Mouse (Mus musculus): Measurements from ENCODE around the gene Ap1b1.
A peak's percentile ranks its signal among the peaks of the same experiment; 100 is the strongest.

Ap1b1 gene

GRCm38 (mm10) chr11:4986695-4987486, at the start of gene Ap1b1:
TSS of gene Ap1b1 (plus strand) at chr11:4986824.
- peak; percentile 78 for DNase-seq (ENCODE audit: low read depth, low spot score)

DNA sequence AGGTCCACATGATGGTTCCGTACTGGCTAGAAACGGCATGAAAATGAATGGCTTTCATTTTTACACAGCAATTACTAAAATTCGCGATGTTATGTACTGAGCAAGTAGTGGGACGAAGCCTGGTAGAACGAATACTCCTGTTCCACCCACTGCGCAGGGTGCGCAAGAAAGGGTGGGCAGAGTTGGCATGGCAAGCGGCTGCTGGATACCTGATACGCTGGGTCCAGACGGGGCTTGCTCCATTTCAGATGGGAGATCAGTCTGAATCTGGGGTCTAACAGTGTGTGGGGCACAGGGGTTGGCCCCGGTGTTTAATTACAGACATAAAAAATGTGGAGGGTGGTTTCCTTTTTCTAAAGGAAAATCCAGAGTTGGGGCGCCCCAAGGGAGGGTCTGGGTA, 40.1 kb upstream of the Ap1b1 start:
- DNase-seq (ENCODE audit: low read depth, low spot score), result no peak

DNA sequence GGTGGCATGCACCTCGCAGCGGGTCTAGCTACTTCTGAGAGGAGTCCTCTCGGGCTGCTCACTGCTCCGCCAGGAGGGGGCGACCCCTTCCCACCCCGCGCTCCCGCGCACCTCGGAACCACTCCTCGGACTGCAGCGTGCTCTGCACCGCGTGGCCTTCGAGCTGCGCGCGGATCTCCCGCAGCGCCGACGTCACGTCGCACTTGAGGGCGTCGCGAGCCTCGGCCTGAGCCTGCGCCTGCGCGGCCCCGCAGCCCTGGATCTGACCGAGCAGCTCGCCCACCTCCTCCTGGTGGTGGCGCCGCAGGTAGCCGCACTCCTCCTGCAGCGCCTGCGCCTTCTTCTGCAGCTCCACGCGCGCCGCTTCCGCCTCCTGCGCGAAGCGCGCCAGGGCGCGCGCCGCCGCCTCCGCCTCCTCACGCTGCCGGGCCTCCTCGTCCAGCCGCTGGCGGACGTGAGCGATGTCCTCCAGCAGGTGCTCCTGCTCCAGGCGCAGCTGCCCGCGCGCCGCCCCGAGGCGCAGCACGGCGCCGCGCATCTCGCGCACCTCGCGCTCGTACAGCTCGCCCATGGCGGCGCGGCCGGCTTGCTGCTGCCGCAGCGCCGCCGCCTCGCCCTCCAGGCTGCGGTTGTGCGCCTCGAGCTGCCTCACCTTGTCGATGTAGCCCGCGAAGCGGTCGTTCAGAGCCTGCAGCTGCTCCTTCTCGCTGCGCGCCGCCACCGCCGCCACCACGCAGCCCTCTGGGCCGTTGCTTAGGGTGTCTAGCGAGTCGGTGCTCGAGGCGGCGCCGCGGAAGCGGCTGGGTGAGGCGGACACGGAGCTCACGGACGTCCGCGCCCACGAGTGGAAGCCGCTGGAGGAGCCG, 39.4 kb upstream of the Ap1b1 start:
- peak; percentile 10 for DNase-seq (ENCODE audit: low read depth, low spot score)

GRCm38 (mm10) chr11:4947813-4948174, 38.8 kb upstream of the Ap1b1 start, which contains the start of gene Nefh:
TSS of gene Nefh (minus strand) at chr11:4948064.
- DNase-seq (ENCODE audit: low read depth, low spot score), result no peak

- DNase-seq (ENCODE audit: low read depth, low spot score), result no peak
Measured at GRCm38 (mm10) chr11:4948792-4949191, 37.8 kb upstream of the Ap1b1 start.

DNA sequence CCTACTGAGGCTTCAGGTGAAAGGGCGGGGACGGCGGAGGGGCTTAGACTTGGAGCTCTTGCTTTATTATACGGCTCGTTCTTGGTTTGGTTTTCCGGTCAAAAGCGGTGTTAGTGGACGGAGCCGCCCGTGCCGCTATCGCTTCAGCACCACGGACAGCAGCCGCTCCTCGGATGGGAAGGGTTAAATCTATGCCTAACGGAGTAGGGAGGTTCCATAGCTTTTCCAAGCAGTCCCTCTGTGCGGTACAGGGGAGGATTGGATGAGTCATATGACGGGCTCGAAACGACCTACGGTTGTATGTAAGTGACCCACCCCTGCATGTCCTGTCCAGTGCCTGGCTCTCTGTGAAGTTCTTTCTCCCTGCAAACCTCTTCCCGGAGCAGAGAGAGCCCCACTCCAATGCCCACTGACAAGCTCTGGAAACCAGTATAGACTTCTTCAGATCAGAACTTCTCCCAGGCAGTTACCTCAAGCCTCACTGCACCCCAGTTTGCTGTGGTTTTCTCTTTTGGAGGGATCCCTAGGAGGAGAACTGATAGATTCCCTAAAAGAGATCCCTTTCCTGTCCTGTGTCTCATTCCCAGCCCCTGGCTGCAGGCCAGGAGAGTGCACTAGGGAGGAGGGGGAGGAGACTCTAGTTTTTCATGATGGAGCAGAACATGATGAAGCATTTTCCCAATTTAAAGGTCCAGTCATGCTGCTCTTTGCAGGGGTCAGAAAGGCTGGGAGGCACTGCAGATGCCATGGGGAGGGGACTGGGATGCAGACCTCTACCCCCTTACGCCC, 37.2 kb upstream of the Ap1b1 start:
- DNase-seq (ENCODE audit: low read depth, low spot score), result no peak

DNA sequence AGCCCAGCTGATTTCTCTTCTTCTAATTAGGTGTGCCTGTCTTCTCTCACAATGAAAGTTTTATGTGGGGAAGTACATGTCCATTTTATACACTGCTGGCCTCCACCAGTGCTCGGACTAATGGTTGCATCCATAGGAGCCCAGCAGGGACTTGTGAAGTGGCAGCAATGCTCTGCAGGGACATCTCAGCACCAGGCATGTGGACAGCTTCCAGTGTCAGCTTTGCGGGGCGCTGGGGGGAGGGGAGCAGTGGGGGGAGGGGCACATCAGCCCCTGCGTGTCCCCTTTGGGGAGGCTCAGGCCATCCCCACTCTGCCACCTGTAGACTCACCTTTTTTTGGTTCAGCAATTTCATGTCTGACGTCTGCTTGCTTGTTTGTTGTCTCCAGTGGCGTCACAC, 33.2 kb upstream of the Ap1b1 start:
- DNase-seq (ENCODE audit: low read depth, low spot score), result no peak

- DNase-seq (ENCODE audit: low read depth, low spot score), result no peak
Measured at GRCm38 (mm10) chr11:4953918-4954317, 32.7 kb upstream of the Ap1b1 start.

DNA sequence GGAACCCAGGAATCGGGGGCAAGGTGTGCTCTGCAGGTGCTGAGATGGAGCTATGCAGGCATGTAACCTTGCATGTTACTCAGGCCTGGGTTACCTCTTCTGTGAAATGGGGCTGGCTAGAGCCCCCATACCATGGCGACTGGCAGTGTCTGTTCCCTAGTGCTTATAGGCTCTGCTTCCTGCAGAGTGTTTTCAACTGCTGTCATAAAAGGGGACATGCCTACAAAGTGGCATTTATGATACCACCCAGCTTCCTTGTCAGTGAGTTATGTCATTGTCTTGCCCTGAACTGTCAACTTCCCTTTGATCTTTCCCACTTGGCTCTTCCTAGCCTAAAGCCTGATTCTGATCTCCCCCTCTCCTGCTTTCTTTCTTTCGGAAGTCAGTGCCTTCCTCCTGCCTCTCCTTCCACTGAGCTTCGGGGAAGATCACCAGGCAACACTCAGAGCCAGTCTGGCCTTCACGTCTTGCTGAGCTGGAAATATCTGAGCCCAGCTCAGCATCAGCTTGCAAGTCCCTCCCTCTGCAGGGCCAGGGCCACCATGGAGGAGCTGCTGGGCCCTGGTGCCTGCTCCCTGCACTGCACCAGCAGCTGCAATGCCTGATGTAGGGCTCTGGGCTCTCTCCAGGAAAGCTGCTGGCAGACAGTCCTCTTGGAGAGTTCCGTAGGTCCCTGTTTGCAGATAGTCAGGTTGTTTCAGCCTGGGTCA, 23.4 kb upstream of the Ap1b1 start:
- DNase-seq (ENCODE audit: low read depth, low spot score), result no peak

GRCm38 (mm10) chr11:4966325-4966724, 20.3 kb upstream of the Ap1b1 start:
- DNase-seq (ENCODE audit: low read depth, low spot score), result no peak

GRCm38 (mm10) chr11:4966888-4967287, 19.7 kb upstream of the Ap1b1 start:
- DNase-seq (ENCODE audit: low read depth, low spot score), result no peak

DNA sequence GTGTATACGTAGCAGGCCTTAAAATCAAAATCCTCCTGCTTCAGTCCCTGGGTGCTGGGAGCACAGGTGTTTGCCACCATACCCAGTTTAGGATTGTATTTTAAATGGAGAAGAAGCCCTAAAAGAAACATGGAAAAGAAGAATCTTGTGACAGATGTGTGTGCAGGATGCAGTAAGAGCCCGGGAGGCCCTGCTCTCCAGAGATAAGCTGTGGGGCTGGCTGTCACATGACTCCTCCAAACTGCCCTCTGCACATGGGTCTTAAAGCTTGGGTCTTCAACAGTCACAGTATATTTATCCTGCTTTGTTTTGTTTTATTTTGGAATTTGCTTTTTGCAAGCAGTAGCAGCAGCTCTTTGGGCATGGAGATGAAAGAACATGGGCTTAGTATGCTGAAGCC, 19.1 kb upstream of the Ap1b1 start:
- DNase-seq (ENCODE audit: low read depth, low spot score), result no peak

DNA sequence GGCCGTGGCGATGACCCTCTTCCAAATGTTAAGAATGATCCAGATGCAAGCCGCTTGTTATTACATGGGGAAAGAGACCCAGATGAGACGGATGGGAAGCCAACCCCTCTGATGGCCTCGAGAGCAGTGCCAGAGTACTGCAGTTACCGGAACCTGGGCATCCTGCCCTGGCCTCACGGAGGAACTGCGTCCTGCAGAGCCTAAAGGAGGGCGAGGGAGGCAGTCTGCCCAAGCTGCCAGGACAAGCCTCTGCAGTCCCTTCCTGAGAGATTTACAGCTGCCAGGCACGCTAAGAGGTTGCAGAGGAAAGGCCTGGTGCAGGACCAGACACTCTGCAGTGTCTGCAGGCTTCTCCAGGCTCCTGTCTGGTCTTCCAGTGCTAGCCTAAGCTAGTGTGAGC, 18.2 kb upstream of the Ap1b1 start:
- DNase-seq (ENCODE audit: low read depth, low spot score), result no peak

DNA sequence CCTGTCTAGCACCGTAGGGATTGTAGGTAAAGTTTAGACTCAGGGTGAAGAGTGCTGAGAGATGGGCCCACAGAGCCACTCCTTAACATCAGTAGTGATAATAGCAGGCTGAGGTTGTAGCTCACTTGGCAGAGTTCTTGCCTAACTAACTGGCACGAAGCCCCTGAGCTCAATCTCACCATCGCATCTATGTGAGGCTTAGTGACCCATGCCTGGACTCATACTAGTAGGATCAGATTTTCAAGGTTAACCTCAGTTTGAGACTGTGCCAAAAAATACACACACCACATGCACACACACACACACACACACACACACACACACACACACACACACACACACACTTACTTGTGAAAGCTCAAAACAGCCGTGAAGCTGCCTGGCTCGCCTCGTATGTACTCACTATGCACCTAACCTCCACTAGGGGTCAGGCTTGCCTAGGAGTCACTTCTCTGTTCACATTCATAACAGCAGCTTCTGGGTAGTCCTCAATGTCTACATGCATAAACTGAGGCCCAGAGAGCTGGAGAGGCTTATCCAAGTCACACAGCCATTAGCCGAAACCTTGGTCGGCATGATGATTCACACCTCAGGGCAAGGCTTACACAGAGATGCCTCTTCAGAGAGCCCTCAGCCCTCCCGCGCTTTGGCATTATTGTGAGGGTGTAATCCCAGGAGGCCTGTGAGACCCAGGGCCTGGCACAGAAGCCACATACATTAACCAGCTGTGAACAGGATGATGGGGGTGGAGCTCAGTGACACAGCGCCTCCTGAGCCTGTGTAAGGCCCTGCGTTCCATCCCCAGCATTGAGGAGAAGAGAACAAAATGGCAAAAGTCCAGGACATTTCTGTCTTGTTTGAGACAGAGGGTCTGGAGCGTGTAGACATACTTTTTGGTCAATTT, 13.4 kb upstream of the Ap1b1 start:
- peak; percentile 52 for DNase-seq (ENCODE audit: low read depth, low spot score)

GRCm38 (mm10) chr11:4973871-4974256, 12.8 kb upstream of the Ap1b1 start:
- no peak for DNase-seq (ENCODE audit: low read depth, low spot score)

DNA sequence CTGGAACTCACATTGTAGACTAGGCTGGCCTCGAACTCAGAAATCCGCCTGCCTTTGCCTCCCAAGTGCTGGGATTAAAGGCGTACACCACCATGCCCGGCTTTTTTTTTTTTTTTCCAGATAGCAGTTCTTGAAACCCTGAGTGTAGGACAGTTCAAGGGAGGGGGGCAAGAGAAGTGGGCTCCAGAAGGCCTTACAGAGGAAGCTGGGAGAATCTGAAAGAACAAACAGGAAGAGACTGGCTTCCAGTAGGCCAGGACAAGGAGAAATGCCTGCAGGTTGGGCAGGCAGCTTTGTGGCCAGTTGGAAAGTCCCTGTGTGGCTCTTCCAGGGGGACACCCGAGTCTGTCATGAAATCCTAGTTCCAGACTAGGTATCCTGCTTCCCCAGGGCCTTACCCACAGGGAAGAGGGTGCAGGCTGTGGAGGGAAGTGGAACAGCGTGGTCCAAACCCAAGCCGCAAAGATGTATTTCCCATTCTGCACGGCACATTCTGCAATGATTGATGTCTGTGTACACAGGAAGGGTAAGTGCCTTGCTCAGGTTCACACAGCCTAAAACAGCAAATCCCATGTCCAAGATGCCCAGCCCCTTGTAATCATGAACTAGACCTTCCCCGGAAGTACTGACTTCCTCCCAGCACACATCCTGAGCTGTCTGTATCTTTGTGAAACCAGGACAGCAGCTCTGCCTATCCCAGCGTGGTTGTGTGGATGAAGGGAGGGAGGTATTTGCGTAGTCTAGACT, 12.1 kb upstream of the Ap1b1 start:
- no peak for DNase-seq (ENCODE audit: low read depth, low spot score)

DNA sequence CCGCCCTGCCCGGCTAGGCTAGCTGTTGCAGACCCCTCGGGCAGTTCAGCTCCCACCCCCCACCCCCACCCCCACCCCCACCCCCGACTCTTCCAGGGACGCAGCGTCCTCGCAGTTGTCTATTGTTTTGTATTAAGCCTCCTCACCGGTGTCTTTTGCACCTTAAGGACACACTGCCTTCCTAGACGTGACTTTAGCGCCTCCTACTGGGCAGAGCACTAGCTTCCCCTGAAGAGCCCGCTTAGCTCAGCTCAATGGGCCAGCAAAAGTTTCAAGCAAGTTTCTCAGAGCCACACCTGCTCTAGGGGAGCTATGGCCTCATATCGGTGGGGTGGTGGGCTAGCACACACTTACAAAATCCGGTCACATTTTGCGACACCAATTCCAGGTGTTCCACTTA, 11.0 kb upstream of the Ap1b1 start:
- peak; percentile 59 for DNase-seq (ENCODE audit: low read depth, low spot score)

DNA sequence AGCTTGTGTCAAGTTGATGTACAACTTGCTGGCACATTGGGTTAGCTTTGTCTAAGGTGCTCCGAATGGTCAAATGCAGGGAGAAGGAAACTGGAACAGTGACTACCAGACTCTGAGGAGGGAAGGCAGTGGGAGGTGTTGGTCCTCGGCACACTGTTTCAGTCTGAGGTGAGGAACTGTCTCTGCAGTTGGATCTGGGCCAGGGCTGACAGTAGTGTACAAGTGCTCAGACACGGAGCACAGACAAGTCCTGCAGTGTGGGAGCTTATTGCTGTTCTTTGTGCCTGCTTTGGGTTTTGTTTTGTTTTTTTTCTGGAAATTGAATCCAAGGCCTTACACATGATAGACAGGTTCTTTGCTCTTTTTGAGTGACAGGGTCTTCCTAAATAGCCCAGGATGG, 3.6 kb upstream of the Ap1b1 start:
- no peak for DNase-seq (ENCODE audit: low read depth, low spot score)

DNA sequence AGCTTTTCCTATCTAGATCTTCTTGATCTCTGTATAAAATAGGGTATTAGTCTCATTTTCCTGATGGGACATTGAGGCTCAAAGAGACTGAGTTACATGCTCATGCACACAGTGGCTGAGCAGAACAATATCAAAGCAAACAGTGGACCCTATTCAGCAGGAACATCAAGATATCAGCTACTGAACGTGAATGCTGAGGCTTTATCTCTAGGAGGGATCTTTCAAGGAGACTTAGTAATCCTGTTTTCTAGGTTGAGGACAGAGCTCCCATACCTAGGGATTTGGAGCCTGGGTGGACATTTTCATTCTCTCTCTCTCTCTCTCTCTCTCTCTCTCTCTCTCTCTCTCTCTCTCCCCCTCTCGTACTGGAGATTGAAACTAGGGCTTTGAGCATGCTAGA, 3.1 kb upstream of the Ap1b1 start:
- no peak for DNase-seq (ENCODE audit: low read depth, low spot score)

DNA sequence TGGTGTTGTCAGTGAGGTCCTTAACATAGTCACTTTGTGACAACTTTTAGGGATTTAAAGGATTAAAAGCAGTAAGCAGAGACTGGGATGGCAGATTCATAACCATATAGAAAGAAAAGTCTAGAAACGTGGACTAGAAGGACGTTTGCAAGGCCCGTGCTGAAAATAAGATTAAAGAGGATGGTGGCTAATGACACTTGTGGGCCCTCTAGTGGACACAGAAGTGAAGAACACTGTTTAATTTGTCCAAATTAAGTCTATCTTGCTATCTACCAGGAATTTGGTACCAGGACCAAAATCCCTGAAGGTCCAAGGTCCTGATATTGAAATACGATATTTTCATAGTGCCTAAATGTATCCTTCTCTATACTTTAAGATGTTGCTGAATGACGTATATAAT, 2.4 kb upstream of the Ap1b1 start:
- no peak for DNase-seq (ENCODE audit: low read depth, low spot score)

Measured in skeletal muscle tissue, adult 2 months (tissue).